Mouse (Mus musculus): ENCODE measurements around the gene Slc22a23. TPM values are rescaled to one million over a fixed set of nuclear protein-coding genes. Genes with fewer than 3 reads are reported as not detected.

Gene Slc22a23
- polyA plus RNA-seq, 2 experiments: 6.4 to 16.6 TPM

DNA sequence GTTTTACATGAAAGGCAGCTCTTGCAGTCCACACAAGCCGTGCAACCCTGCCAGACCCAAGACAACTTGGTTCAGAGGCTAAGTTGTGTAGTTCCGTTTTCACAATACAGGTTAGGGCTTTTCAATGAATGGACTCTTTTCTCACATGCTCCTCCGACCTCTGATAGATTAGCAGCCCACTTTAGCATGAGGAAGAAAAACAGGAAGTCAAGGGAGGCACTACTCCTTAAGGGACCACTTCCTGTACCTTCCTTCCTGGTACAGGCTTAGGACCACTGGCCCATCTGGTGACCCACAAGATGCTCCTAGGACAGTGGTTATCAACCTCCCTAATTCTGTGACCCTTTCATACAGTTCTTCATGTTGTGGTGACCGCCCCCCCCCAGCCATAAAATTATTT lies 116.1 kb downstream of the Slc22a23 start:
- Histone ChIP-seq H3K36me3 (ENCODE audit: control insufficient read depth, insufficient read depth, low read length) (no peaks in the 10 kb centered on the region), H3K27me3 (ENCODE audit: control insufficient read depth, insufficient read depth, low read length) (no peaks in the 10 kb centered on the region), H3K9ac (ENCODE audit: low read depth, low read length, severe bottlenecking) (no peak overlapping the region), H3K4me3 (replicated peaks; ENCODE audit: low read length) (no peak overlapping the region), H3K4me1 (ENCODE audit: control insufficient read depth, insufficient read depth, low read length) (peaks cover 5% of the 10 kb centered on the region; the same call in 1 of the 2 replicates), H3K4me2 (replicated peaks; ENCODE audit: low read depth, low read length, severe bottlenecking) (no peak overlapping the region), H3K9me3 (ENCODE audit: control insufficient read depth, low read length) (no peaks in the 10 kb centered on the region), H3K27ac (replicated peaks; ENCODE audit: low read depth, low read length) (no peak overlapping the region)
- TF ChIP-seq POLR2A (IDR thresholded peaks at IDR 0.05; ENCODE audit: borderline replicate concordance, extremely low read depth, insufficient read depth, insufficient read length): no peak
- WGBS: 77% methylated on average over 4 of the region's 4 CpGs
- DNase-seq (ENCODE audit: low spot score) (no peak), ATAC-seq (ENCODE audit: low FRiP score, low read depth) (no peak)

DNA sequence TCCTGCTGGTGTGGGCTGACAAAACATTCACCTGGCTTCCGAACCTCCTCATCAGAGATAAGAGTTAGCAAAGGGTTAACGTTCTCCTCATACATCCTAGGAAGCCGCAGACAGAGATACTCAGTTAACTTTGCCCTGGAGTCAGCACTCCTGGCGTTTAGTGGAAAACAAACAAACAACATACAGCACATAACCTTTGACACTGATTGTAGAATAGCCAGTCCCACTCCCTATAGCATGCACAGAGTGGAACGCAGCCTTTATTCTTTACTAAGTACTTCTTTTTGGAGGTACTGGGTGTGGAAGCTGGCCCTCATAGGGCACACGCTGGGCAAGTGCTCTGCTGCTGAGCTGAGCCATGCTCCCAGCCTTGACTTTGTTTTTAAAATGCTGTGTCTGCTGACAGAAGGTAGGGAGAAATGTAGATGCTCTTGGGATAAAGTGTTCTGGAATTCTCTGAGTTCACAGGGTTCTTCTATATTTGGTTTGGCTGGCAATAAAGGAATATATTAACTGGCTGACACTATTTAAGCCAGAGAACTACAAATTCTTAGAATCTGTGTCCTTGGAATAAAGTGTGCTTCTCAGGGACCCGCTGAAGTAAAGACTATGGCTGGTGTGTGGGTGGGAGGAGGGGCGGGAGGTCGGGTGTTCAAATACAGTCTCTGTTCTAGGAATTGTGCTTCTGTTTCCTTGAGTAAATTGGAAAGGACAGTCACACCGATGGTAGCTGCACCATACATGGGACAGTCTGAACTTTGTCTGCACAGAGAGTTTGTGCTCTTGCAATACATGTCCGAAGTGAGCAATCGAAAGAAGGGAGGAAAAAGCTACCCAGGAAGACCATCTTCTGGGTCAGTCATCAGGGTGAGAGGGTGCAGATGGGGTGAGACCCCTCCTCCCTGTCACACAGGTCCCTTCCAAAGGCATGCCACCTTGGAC lies 117.0 kb downstream of the Slc22a23 start:
- Histone ChIP-seq H3K9me3 (ENCODE audit: control insufficient read depth, low read length) (no peaks in the 10 kb centered on the region), H3K4me3 (replicated peaks; ENCODE audit: low read length) (no peak overlapping the region), H3K36me3 (ENCODE audit: control insufficient read depth, insufficient read depth, low read length) (no peaks in the 10 kb centered on the region), H3K27ac (replicated peaks; ENCODE audit: low read depth, low read length) (no peak overlapping the region), H3K27me3 (ENCODE audit: control insufficient read depth, insufficient read depth, low read length) (no peaks in the 10 kb centered on the region), H3K9ac (ENCODE audit: low read depth, low read length, severe bottlenecking) (no peak overlapping the region), H3K4me1 (ENCODE audit: control insufficient read depth, insufficient read depth, low read length) (peaks cover 8% of the 10 kb centered on the region), H3K4me2 (replicated peaks; ENCODE audit: low read depth, low read length, severe bottlenecking) (no peak overlapping the region)
- ATAC-seq (ENCODE audit: low FRiP score, low read depth) (no peak), DNase-seq (ENCODE audit: low spot score) (no peak)
- no peak for TF ChIP-seq POLR2A (IDR thresholded peaks at IDR 0.05; ENCODE audit: borderline replicate concordance, extremely low read depth, insufficient read depth, insufficient read length)
- WGBS: 48% methylated on average over 12 of the region's 12 CpGs

DNA sequence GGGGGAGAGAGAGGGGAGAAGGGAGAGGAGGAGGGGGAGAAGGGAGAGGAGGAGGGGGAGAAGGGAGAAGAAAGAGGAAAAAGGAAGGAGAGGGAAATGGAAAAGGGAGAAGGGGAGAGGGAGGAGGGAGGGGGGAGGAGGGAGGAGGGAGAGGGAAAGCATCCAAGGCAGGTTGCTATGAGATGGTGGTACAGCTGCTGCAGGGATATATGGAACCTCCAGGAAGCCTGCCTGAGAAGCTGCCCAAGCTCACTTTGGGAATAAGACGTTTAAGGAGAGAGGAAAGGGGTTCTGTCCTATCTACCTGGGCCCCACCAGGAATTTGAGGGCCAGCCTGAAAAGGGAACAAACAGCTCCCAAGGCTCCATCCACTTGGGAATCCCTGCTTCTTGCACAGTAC lies 118.0 kb downstream of the Slc22a23 start:
- no peaks in the 10 kb centered on the region for H3K27me3 ChIP-seq (ENCODE audit: control insufficient read depth, insufficient read depth, low read length)
- no peak overlapping the region for H3K27ac ChIP-seq (replicated peaks; ENCODE audit: low read depth, low read length)
- DNase-seq (ENCODE audit: low spot score) (no peak), ATAC-seq (ENCODE audit: low FRiP score, low read depth) (no peak)
- no peak for TF ChIP-seq POLR2A (IDR thresholded peaks at IDR 0.05; ENCODE audit: borderline replicate concordance, extremely low read depth, insufficient read depth, insufficient read length)
- no peak overlapping the region for H3K9ac ChIP-seq (ENCODE audit: low read depth, low read length, severe bottlenecking)
- 25% methylated on average over 1 of the region's 1 CpGs for WGBS
- no peaks in the 10 kb centered on the region for H3K9me3 ChIP-seq (ENCODE audit: control insufficient read depth, low read length)
- no peaks in the 10 kb centered on the region for H3K36me3 ChIP-seq (ENCODE audit: control insufficient read depth, insufficient read depth, low read length)
- no peak overlapping the region for H3K4me2 ChIP-seq (replicated peaks; ENCODE audit: low read depth, low read length, severe bottlenecking)
- H3K4me3 ChIP-seq (replicated peaks; ENCODE audit: low read length): no peak overlapping the region
- peaks cover 9% of the 10 kb centered on the region for H3K4me1 ChIP-seq (ENCODE audit: control insufficient read depth, insufficient read depth, low read length)

DNA sequence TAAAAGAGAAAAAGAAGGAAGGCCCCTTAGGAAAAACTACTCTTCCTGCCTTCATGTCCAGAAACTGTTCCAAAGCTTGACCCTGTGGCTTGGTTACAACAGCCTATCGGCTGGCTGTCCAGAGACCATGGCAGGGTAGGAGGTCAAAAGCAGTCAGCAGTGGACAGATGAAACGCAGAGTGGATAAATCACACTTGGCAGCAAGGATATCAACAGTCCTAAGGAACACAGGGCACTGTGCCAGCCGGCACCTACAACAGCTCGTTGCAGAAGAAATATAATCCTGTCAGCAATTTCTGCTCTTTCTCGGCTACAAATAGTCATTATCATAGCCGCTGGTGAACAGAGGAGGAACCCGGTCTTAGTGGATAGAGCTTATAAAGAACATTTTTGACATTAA lies 122.0 kb downstream of the Slc22a23 start:
- TF ChIP-seq POLR2A (IDR thresholded peaks at IDR 0.05; ENCODE audit: borderline replicate concordance, extremely low read depth, insufficient read depth, insufficient read length): no peak
- WGBS: 37% methylated on average over 7 of the region's 7 CpGs
- H3K4me2 ChIP-seq (replicated peaks; ENCODE audit: low read depth, low read length, severe bottlenecking): no peak overlapping the region
- peaks cover 9% of the 10 kb centered on the region for H3K4me1 ChIP-seq (ENCODE audit: control insufficient read depth, insufficient read depth, low read length)
- H3K27ac ChIP-seq (replicated peaks; ENCODE audit: low read depth, low read length): no peak overlapping the region
- ATAC-seq (ENCODE audit: low FRiP score, low read depth) (no peak), DNase-seq (ENCODE audit: low spot score) (peak; percentile 44)
- no peak overlapping the region for H3K9ac ChIP-seq (ENCODE audit: low read depth, low read length, severe bottlenecking)
- H3K27me3 ChIP-seq (ENCODE audit: control insufficient read depth, insufficient read depth, low read length): no peaks in the 10 kb centered on the region
- H3K36me3 ChIP-seq (ENCODE audit: control insufficient read depth, insufficient read depth, low read length): no peaks in the 10 kb centered on the region
- no peak overlapping the region for H3K4me3 ChIP-seq (replicated peaks; ENCODE audit: low read length)
- H3K9me3 ChIP-seq (ENCODE audit: control insufficient read depth, low read length): no peaks in the 10 kb centered on the region

GRCm38 (mm10) chr13:34219728-34220127 lies 125.3 kb downstream of the Slc22a23 start:
- no peak overlapping the region for H3K4me2 ChIP-seq (replicated peaks; ENCODE audit: low read depth, low read length, severe bottlenecking)
- no peak overlapping the region for H3K4me3 ChIP-seq (replicated peaks; ENCODE audit: low read length)
- DNase-seq (ENCODE audit: low spot score) (no peak), ATAC-seq (ENCODE audit: low FRiP score, low read depth) (no peak)
- TF ChIP-seq POLR2A (IDR thresholded peaks at IDR 0.05; ENCODE audit: borderline replicate concordance, extremely low read depth, insufficient read depth, insufficient read length): no peak
- peaks cover 4% of the 10 kb centered on the region for H3K4me1 ChIP-seq (ENCODE audit: control insufficient read depth, insufficient read depth, low read length)
- WGBS: 41% methylated on average over 3 of the region's 3 CpGs
- H3K36me3 ChIP-seq (ENCODE audit: control insufficient read depth, insufficient read depth, low read length): no peaks in the 10 kb centered on the region
- no peaks in the 10 kb centered on the region for H3K27me3 ChIP-seq (ENCODE audit: control insufficient read depth, insufficient read depth, low read length)
- no peak overlapping the region for H3K9ac ChIP-seq (ENCODE audit: low read depth, low read length, severe bottlenecking)
- H3K27ac ChIP-seq (replicated peaks; ENCODE audit: low read depth, low read length): no peak overlapping the region
- H3K9me3 ChIP-seq (ENCODE audit: control insufficient read depth, low read length): no peaks in the 10 kb centered on the region
